Mouse (Mus musculus) C2C12 (cell line): ENCODE measurements around the gene Ctdspl.

Experiments used
- CTCF ChIP-seq: IDR thresholded peaks from one replicate; pipeline ENCODE4 v1.5.1; 2011; ENCODE audit not compliant: control insufficient read depth, insufficient read depth, insufficient read length
- MAX ChIP-seq: IDR thresholded peaks from one replicate; pipeline ENCODE4 v1.6.1; 2011; ENCODE audit warnings: mild to moderate bottlenecking, control low read depth
- USF1 ChIP-seq: IDR thresholded peaks from one replicate; pipeline ENCODE4 v1.6.1; 2011; ENCODE audit warnings: low read depth, mild to moderate bottlenecking, control low read depth, moderate library complexity

DNA sequence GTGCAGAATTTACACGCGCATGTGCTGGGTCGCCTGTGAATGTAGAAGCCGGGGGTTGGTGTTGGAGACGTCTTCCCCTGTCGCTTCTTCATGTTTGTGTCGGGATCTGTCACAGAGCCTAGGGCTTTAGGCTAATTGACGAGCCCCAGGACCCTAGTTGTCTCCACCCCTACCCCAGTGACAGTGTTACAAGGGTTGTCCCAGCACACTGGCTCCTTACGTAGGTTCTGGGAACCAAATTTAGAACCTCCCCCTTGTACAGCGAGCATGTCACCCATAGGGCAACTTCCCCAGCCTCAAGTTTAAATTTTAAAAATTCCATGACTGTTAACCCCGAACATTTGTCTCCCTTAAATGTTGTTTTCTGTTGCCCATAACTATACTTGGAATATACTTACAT is 60.0 kb downstream of the Ctdspl start:
- TF ChIP-seq USF1, result no peak
- no peak for TF ChIP-seq CTCF
- TF ChIP-seq MAX, result no peak
